Mouse (Mus musculus): Measurements from ENCODE around the gene Bdh2. TPM values are rescaled to one million over a fixed set of nuclear protein-coding genes. Genes with fewer than 3 reads are reported as not detected.

The Bdh2 gene
- polyA plus RNA-seq, 1 experiment from 2014 or later = 6.1 TPM

- 79% methylated on average over 14 of the region's 14 CpGs for WGBS
- Histone ChIP-seq H3K27me3 (ENCODE audit: low read depth, poor library complexity, severe bottlenecking) (no peaks in the 10 kb centered on the region), H3K4me3 (no peak within 1 kb of the TSS)
Observed at GRCm38 (mm10) chr3:135347739-135348264, 66.8 kb downstream of the Bdh2 start, which contains the start of gene Slc9b1. Slc9b1 (plus strand) TSS chr3:135348029.

GRCm38 (mm10) chr3:135349022-135349421 lies 68.0 kb downstream of the Bdh2 start:
- DNase-seq (ENCODE audit: low spot score) = no peak
- Histone ChIP-seq H3K4me3 (no peak overlapping the region), H3K36me3 (no peaks in the 10 kb centered on the region), H3K9me3 (replicated peaks) (no peaks in the 10 kb centered on the region), H3K4me1 (0 out of 2 replicates have a peak, but pooled peaks cover 6% of the 10 kb centered on the region), H3K27me3 (ENCODE audit: low read depth, poor library complexity, severe bottlenecking) (no peaks in the 10 kb centered on the region), H3K27ac (no peak overlapping the region)

More at GRCm38 (mm10) chr3:135347739-135348264, 66.8 kb downstream of the Bdh2 start, which contains the start of gene Slc9b1:
- no peak for DNase-seq (ENCODE audit: low spot score)
- 0 out of 2 replicates have a peak, but pooled peaks cover 6% of the 10 kb centered on the region for H3K4me1 ChIP-seq
- no peaks in the 10 kb centered on the region for H3K36me3 ChIP-seq
- H3K27ac ChIP-seq = no peak within 1 kb of the TSS
- H3K9me3 ChIP-seq (replicated peaks) = no peaks in the 10 kb centered on the region

- Histone ChIP-seq H3K9me3 (replicated peaks) (no peaks in the 10 kb centered on the region), H3K4me1 (no peaks in the 10 kb centered on the region), H3K36me3 (no peaks in the 10 kb centered on the region), H3K27me3 (ENCODE audit: low read depth, poor library complexity, severe bottlenecking) (no peaks in the 10 kb centered on the region), H3K27ac (no peak overlapping the region), H3K4me3 (no peak overlapping the region)
- no peak for DNase-seq (ENCODE audit: low spot score)
- WGBS = 95% methylated on average over 3 of the region's 3 CpGs
Observed at GRCm38 (mm10) chr3:135351857-135352256, 70.8 kb downstream of the Bdh2 start.

Other genes starting within 250 kb of the Bdh2 start
- 29.9 and 39.5 TPM in 2 replicates for gene Cenpe, start 68.7 kb upstream of the Bdh2 start, polyA plus RNA-seq (2016; fragmentation: Nextera tagmentation; extraction: Ambion mirVana)
- 3.9 and 4.1 TPM in 2 replicates for gene Slc9b2, start 26.5 kb downstream of the Bdh2 start, polyA plus RNA-seq (2016; fragmentation: Nextera tagmentation; extraction: Ambion mirVana)
- gene Slc9b1, start 66.8 kb downstream of the Bdh2 start, polyA plus RNA-seq (2016; fragmentation: Nextera tagmentation; extraction: Ambion mirVana) = 0.11 and 0.30 TPM in 2 replicates
- 66.4 and 75.3 TPM in 2 replicates for gene Cisd2, start 142.7 kb downstream of the Bdh2 start, polyA plus RNA-seq (2016; fragmentation: Nextera tagmentation; extraction: Ambion mirVana)
- gene Ube2d3, start 156.9 kb downstream of the Bdh2 start, polyA plus RNA-seq (2016; fragmentation: Nextera tagmentation; extraction: Ambion mirVana) = 530 and 546 TPM in 2 replicates
- gene Manba, start 204.4 kb downstream of the Bdh2 start, polyA plus RNA-seq (2016; fragmentation: Nextera tagmentation; extraction: Ambion mirVana) = 1.9 and 2.5 TPM in 2 replicates

Measured in limb, embryonic 10.5 days (tissue).